ENCODE assay signal across 9 mouse cellular contexts in genomic region chr7:82274011-82274709, GRCm38 (mm10).
DNase-seq lines count a peak whose midpoint lies in the region; ATAC-seq and TF ChIP-seq lines count a peak whose summit lies in the region.
"Had no signal": no experiment of that assay in that cellular context is flagged by ENCODE, and none has a peak within 500 bp of the region (broad histone marks: within the 10 kb centered on the region; RNA-seq: fewer than 3 reads in every experiment).

No protein-coding gene starts in this region.

- DNase-seq in adrenal gland, adult 18-20 months (ENCODE audit: low spot score in 2 of 2), result peak; percentile 38 to 39
- no peak for DNase-seq in adrenal gland, adult 8-10 months
- peak; percentile 49 for DNase-seq in 416B (ENCODE audit: low read depth)
- DNase-seq in cerebellum, adult 11-12 months, result peak; percentile 5
- peak; percentile 68 for DNase-seq in forelimb bud, embryonic 11.5 days (ENCODE audit: low read depth, low spot score)
- DNase-seq in kidney, postnatal 0 days (ENCODE audit: low spot score), result peak; percentile 75
- peak; percentile 72 for DNase-seq in lung, postnatal 10 days
- DNase-seq in skeletal muscle tissue, adult 2 months (ENCODE audit: low read depth, low spot score), result peak; percentile 47

- no peak for ATAC-seq in kidney, postnatal 0 days (replicated peaks; ENCODE audit: low FRiP score, low read depth)

- no peaks in the 10 kb centered on the region for H3K36me3 ChIP-seq in kidney, postnatal 0 days (ENCODE audit: insufficient read depth, low read length)
- H3K36me3 ChIP-seq: liver, embryonic 15.5 days had no signal

- no peak overlapping the region for H3K4me2 ChIP-seq in kidney, postnatal 0 days (ENCODE audit: low read length)
- H3K4me2 ChIP-seq: liver, embryonic 15.5 days had no signal

- H3K4me1 ChIP-seq in kidney, postnatal 0 days (replicated peaks; ENCODE audit: insufficient read depth, low read length), result no peaks in the 10 kb centered on the region
- H3K4me1 ChIP-seq: liver, embryonic 15.5 days had no signal

- no peaks in the 10 kb centered on the region for H3K27me3 ChIP-seq in kidney, postnatal 0 days (ENCODE audit: insufficient read depth, low read length)
- H3K27me3 ChIP-seq: liver, embryonic 15.5 days had no signal

- 36% methylated on average over 19 of the region's 19 CpGs for WGBS in kidney, postnatal 0 days

- no peaks in the 10 kb centered on the region for H3K9me3 ChIP-seq in kidney, postnatal 0 days (replicated peaks; ENCODE audit: low read length)
- H3K9me3 ChIP-seq: liver, embryonic 15.5 days had no signal

- H3K9ac ChIP-seq in kidney, postnatal 0 days (ENCODE audit: low read depth, low read length), result no peak overlapping the region
- H3K9ac ChIP-seq: liver, embryonic 15.5 days had no signal

- peak; percentile 83 for TF ChIP-seq CTCF in kidney, postnatal 0 days (IDR thresholded peaks at IDR 0.05; ENCODE audit: low read depth)

- H3K4me3 ChIP-seq in kidney, postnatal 0 days (replicated peaks; ENCODE audit: low read depth, low read length), result no peak overlapping the region
- H3K4me3 ChIP-seq: liver, embryonic 15.5 days had no signal

- H3K27ac ChIP-seq in kidney, postnatal 0 days, result no peak overlapping the region
- H3K27ac ChIP-seq: liver, embryonic 15.5 days had no signal
